Mouse (Mus musculus) MEL (cell line): ENCODE measurements around the gene Cenpt. TPM values are rescaled to one million over a fixed set of nuclear protein-coding genes. Genes with fewer than 3 reads are reported as not detected.

Experiments used
- DNase-seq: peaks from one replicate; pipeline ENCODE4 v3.0.0; 2011; ENCODE audit warnings: low read depth, low spot score
- H3K27ac ChIP-seq: 2 replicates; pipeline ENCODE4 v1.5.1; 2012; ENCODE audit warnings: low read depth, mild to moderate bottlenecking, control low read depth, low read length, moderate library complexity; ENCODE audit not compliant: control insufficient read depth
- H3K27me3 ChIP-seq, 2 experiments: fragments of 150-350 bp in 1 of 2; sonication (generic) in 1 of 2; 2 replicates each; pipeline ENCODE4 v1.6.1; 2012; ENCODE audit warnings: low read length in 2 of 2, mild to moderate bottlenecking in 2 of 2, improper control_type of control experiment in 1 of 2, moderate library complexity in 1 of 2; ENCODE audit not compliant: insufficient read depth in 2 of 2, control insufficient read depth in 1 of 2
- H3K36me3 ChIP-seq, 2 experiments: 2 replicates each; pipeline ENCODE4 v1.6.1; 2012 to 2014; ENCODE audit warnings: low read length in 2 of 2, improper control_type of control experiment in 1 of 2, inconsistent platforms in 1 of 2, mild to moderate bottlenecking in 1 of 2; ENCODE audit not compliant: insufficient read depth in 2 of 2, control insufficient read depth in 1 of 2
- H3K4me1 ChIP-seq, 2 experiments: fragments of 150-350 bp in 1 of 2; sonication (generic) in 1 of 2; 2 replicates each; pipeline ENCODE4 v1.6.1; 2012; ENCODE audit warnings: low read length in 2 of 2, improper control_type of control experiment in 1 of 2, mild to moderate bottlenecking in 1 of 2; ENCODE audit not compliant: insufficient read depth in 2 of 2, control insufficient read depth in 1 of 2
- H3K4me3 ChIP-seq, 2 experiments: fragments of 150-350 bp in 1 of 2; sonication (generic) in 1 of 2; 2 replicates each; pipeline ENCODE4 v1.5.1; 2012; ENCODE audit warnings: low read depth in 2 of 2, low read length in 2 of 2, mild to moderate bottlenecking in 2 of 2, moderate library complexity in 2 of 2, control low read depth in 1 of 2, improper control_type of control experiment in 1 of 2; ENCODE audit not compliant: control insufficient read depth in 1 of 2, insufficient read depth in 1 of 2
- H3K79me2 ChIP-seq: 2 replicates; pipeline ENCODE4 v1.6.1; 2012; ENCODE audit warnings: mild to moderate bottlenecking, low read length, moderate library complexity; ENCODE audit not compliant: control insufficient read depth, poor library complexity, insufficient read depth
- H3K9ac ChIP-seq: 2 replicates; pipeline ENCODE4 v1.6.1; 2012; ENCODE audit warnings: low read depth, mild to moderate bottlenecking, control low read depth, low read length, moderate library complexity; ENCODE audit not compliant: control insufficient read depth, poor library complexity, severe bottlenecking
- H3K9me3 ChIP-seq: fragments of 150-350 bp; sonication (generic); replicated peaks from 2 replicates; pipeline ENCODE4 v1.6.1; 2012; ENCODE audit warnings: mild to moderate bottlenecking, low read length, improper control_type of control experiment, moderate library complexity; ENCODE audit not compliant: insufficient read depth
- BHLHE40 ChIP-seq: IDR thresholded peaks from 2 replicates; pipeline ENCODE4 v1.6.1; 2012; ENCODE audit warnings: low read depth, mild to moderate bottlenecking, inconsistent platforms, low read length, improper control_type of control experiment, borderline replicate concordance
- CHD1 ChIP-seq: IDR thresholded peaks from 2 replicates; pipeline ENCODE4 v1.6.1; 2012; ENCODE audit warnings: low read depth, mild to moderate bottlenecking, inconsistent platforms, low read length, improper control_type of control experiment
- CHD2 ChIP-seq: IDR thresholded peaks from 2 replicates; pipeline ENCODE4 v1.6.1; 2011; ENCODE audit warnings: low read length, improper control_type of control experiment
- CTCF ChIP-seq, 3 experiments: IDR thresholded peaks in 2 of 3; conservative IDR thresholded peaks in 1 of 3; 2 replicates each; pipeline ENCODE4 v1.5.1; 2011 to 2012; ENCODE audit warnings: low read length in 3 of 3, low read depth in 2 of 3, mild to moderate bottlenecking in 2 of 3, improper control_type of control experiment in 1 of 3, inconsistent platforms in 1 of 3, mixed read lengths in 1 of 3, moderate library complexity in 1 of 3; ENCODE audit not compliant: control insufficient read depth in 1 of 3, insufficient read depth in 1 of 3, poor library complexity in 1 of 3, severe bottlenecking in 1 of 3
- E2F4 ChIP-seq: IDR thresholded peaks from 2 replicates; pipeline ENCODE4 v1.6.1; 2011; ENCODE audit warnings: low read depth, low read length, improper control_type of control experiment, borderline replicate concordance
- ELF1 ChIP-seq: IDR thresholded peaks from 2 replicates; pipeline ENCODE4 v1.6.1; 2014; ENCODE audit warnings: low read depth, mild to moderate bottlenecking, inconsistent platforms, low read length, improper control_type of control experiment, moderate library complexity
- EP300 ChIP-seq, 2 experiments: IDR thresholded peaks; 2 replicates each; pipeline ENCODE4 v1.6.1; 2011; ENCODE audit warnings: improper control_type of control experiment in 2 of 2, low read length in 2 of 2, low read depth in 1 of 2, mild to moderate bottlenecking in 1 of 2
- ETS1 ChIP-seq: IDR thresholded peaks from 2 replicates; pipeline ENCODE4 v1.6.1; 2012; ENCODE audit warnings: low read depth, mild to moderate bottlenecking, inconsistent platforms, low read length, improper control_type of control experiment, moderate library complexity
- GABPA ChIP-seq: IDR thresholded peaks from 2 replicates; pipeline ENCODE4 v1.6.1; 2012; ENCODE audit warnings: low read depth, mild to moderate bottlenecking, inconsistent platforms, low read length, improper control_type of control experiment, moderate library complexity
- GATA1 ChIP-seq: IDR thresholded peaks from 2 replicates; pipeline ENCODE4 v1.6.1; 2011; ENCODE audit warnings: low read depth, low read length, improper control_type of control experiment
- HCFC1 ChIP-seq: IDR thresholded peaks from 2 replicates; pipeline ENCODE4 v1.6.1; 2012; ENCODE audit warnings: low read depth, mild to moderate bottlenecking, inconsistent platforms, low read length, improper control_type of control experiment, moderate library complexity
- JUND ChIP-seq: IDR thresholded peaks from 2 replicates; pipeline ENCODE4 v1.6.1; 2011; ENCODE audit warnings: low read depth, mild to moderate bottlenecking, improper control_type of control experiment, low read length
- KAT2A ChIP-seq: conservative IDR thresholded peaks from 2 replicates; pipeline ENCODE4 v1.6.1; 2012; ENCODE audit warnings: low read depth, low read length, improper control_type of control experiment, inconsistent platforms
- MAFK ChIP-seq: IDR thresholded peaks from 2 replicates; pipeline ENCODE4 v1.6.1; 2011; ENCODE audit warnings: low read depth, mild to moderate bottlenecking, low read length, improper control_type of control experiment, borderline replicate concordance
- MAX ChIP-seq: IDR thresholded peaks from 2 replicates; pipeline ENCODE4 v1.6.1; 2011; ENCODE audit warnings: low read length, improper control_type of control experiment
- MAZ ChIP-seq: IDR thresholded peaks from 2 replicates; pipeline ENCODE4 v1.6.1; 2012; ENCODE audit warnings: low read depth, mild to moderate bottlenecking, inconsistent platforms, low read length, improper control_type of control experiment
- MYB ChIP-seq: IDR thresholded peaks from 2 replicates; pipeline ENCODE4 v1.6.1; 2011; ENCODE audit warnings: mild to moderate bottlenecking, low read depth, low read length, improper control_type of control experiment
- MYC ChIP-seq: IDR thresholded peaks from 2 replicates; pipeline ENCODE4 v1.6.1; 2011; ENCODE audit warnings: low read depth, mild to moderate bottlenecking, low read length, improper control_type of control experiment, moderate library complexity
- NELFE ChIP-seq: IDR thresholded peaks from 2 replicates; pipeline ENCODE4 v1.6.1; 2011; ENCODE audit warnings: low read depth, low read length, improper control_type of control experiment
- NRF1 ChIP-seq: IDR thresholded peaks from 2 replicates; pipeline ENCODE4 v1.6.1; 2014; ENCODE audit warnings: low read depth, mild to moderate bottlenecking, inconsistent platforms, low read length, improper control_type of control experiment, moderate library complexity; ENCODE audit not compliant: poor library complexity, insufficient read depth, severe bottlenecking
- POLR2A ChIP-seq, 2 experiments: IDR thresholded peaks; 2 replicates each; pipeline ENCODE4 v1.6.1; 2011 to 2012; ENCODE audit warnings: low read length in 2 of 2, mild to moderate bottlenecking in 2 of 2, control low read depth in 1 of 2, improper control_type of control experiment in 1 of 2, low read depth in 1 of 2, moderate library complexity in 1 of 2; ENCODE audit not compliant: control insufficient read depth in 1 of 2, insufficient read depth in 1 of 2, poor library complexity in 1 of 2
- POLR2AphosphoS2 ChIP-seq: IDR thresholded peaks from 2 replicates; pipeline ENCODE4 v1.6.1; 2011; ENCODE audit warnings: low read length, improper control_type of control experiment
- POLR2AphosphoS5 ChIP-seq: IDR thresholded peaks from 2 replicates; pipeline ENCODE4 v1.6.1; 2012; ENCODE audit warnings: low read depth, borderline replicate concordance, mild to moderate bottlenecking, inconsistent platforms, low read length, moderate library complexity, mixed read lengths
- RAD21 ChIP-seq: IDR thresholded peaks from 2 replicates; pipeline ENCODE4 v1.6.1; 2011; ENCODE audit warnings: mild to moderate bottlenecking, low read depth, low read length, improper control_type of control experiment
- RCOR1 ChIP-seq: IDR thresholded peaks from 2 replicates; pipeline ENCODE4 v1.6.1; 2012; ENCODE audit warnings: low read depth, mild to moderate bottlenecking, inconsistent platforms, low read length, improper control_type of control experiment
- SIN3A ChIP-seq: IDR thresholded peaks from 2 replicates; pipeline ENCODE4 v1.6.1; 2012; ENCODE audit warnings: low read length, improper control_type of control experiment, inconsistent platforms
- SMC3 ChIP-seq: IDR thresholded peaks from 2 replicates; pipeline ENCODE4 v1.6.1; 2011; ENCODE audit warnings: low read depth, low read length, improper control_type of control experiment
- TAL1 ChIP-seq: IDR thresholded peaks from 2 replicates; pipeline ENCODE4 v1.6.1; 2012; ENCODE audit warnings: mild to moderate bottlenecking, inconsistent platforms, low read length, moderate library complexity, mixed read lengths
- TBP ChIP-seq: IDR thresholded peaks from 2 replicates; pipeline ENCODE4 v1.8.0; 2011; ENCODE audit warnings: low read depth, low read length, improper control_type of control experiment
- TCF12 ChIP-seq: IDR thresholded peaks from 2 replicates; pipeline ENCODE4 v1.6.1; 2014; ENCODE audit warnings: low read depth, mild to moderate bottlenecking, inconsistent platforms, low read length, improper control_type of control experiment, moderate library complexity
- UBTF ChIP-seq: IDR thresholded peaks from 2 replicates; pipeline ENCODE4 v1.6.1; 2012; ENCODE audit warnings: low read depth, mild to moderate bottlenecking, inconsistent platforms, low read length, improper control_type of control experiment, moderate library complexity, borderline replicate concordance; ENCODE audit not compliant: insufficient read depth
- USF1 ChIP-seq: IDR thresholded peaks from 2 replicates; pipeline ENCODE4 v1.6.1; 2014; ENCODE audit warnings: low read depth, mild to moderate bottlenecking, inconsistent platforms, low read length, improper control_type of control experiment, moderate library complexity
- USF2 ChIP-seq, 2 experiments: IDR thresholded peaks; 2 replicates each; pipeline ENCODE4 v1.6.1; 2011 to 2012; ENCODE audit warnings: improper control_type of control experiment in 2 of 2, low read length in 2 of 2, borderline replicate concordance in 1 of 2, inconsistent platforms in 1 of 2, low read depth in 1 of 2, mild to moderate bottlenecking in 1 of 2; ENCODE audit not compliant: insufficient read depth in 1 of 2
- ZKSCAN1 ChIP-seq: IDR thresholded peaks from 2 replicates; pipeline ENCODE4 v1.6.1; 2012; ENCODE audit warnings: low read depth, mild to moderate bottlenecking, inconsistent platforms, low read length, improper control_type of control experiment, moderate library complexity
- ZMIZ1 ChIP-seq: IDR thresholded peaks from 2 replicates; pipeline ENCODE4 v1.6.1; 2012; ENCODE audit warnings: low read depth, mild to moderate bottlenecking, inconsistent platforms, low read length, improper control_type of control experiment, moderate library complexity
- ZNF384 ChIP-seq: IDR thresholded peaks from 2 replicates; pipeline ENCODE4 v1.6.1; 2012; ENCODE audit warnings: low read depth, mild to moderate bottlenecking, inconsistent platforms, low read length, improper control_type of control experiment
- polyA plus RNA-seq, 2 experiments: library from polyadenylated mRNA; stranded (reverse) in 1 of 2; unstranded in 1 of 2; fragments of >175 nt in 1 of 2; fragments of >200 nt in 1 of 2; gene quantifications; 2 replicates each; pipeline versions ENCODE4 v1.2.1 to v1.2.4; 2012; ENCODE audit warnings: low replicate concordance in 2 of 2, low read depth in 1 of 2; ENCODE audit not compliant: insufficient read length in 2 of 2, insufficient read depth in 1 of 2, missing spikeins in 1 of 2
- total RNA-seq: library from RNA; depleted of rRNA; stranded (reverse); fragments of 300-350 nt; gene quantifications from 2 replicates; pipeline ENCODE4 v1.2.3, GENCODE M21; 2012

The Cenpt gene
- total and polyA plus RNA-seq, 3 experiments, result 14.2 to 26.5 TPM; not detected in 1

- Histone ChIP-seq H3K27me3 (no peaks in the 10 kb centered on the region), H3K36me3 (peaks cover 11 to 20% of the 10 kb centered on the region in 2 experiments), H3K4me1 (peaks cover 2 to 11% of the 10 kb centered on the region in 2 experiments; a peak in 1 of 4 replicates), H3K79me2 (peaks cover 61% of the 10 kb centered on the region), H3K27ac (no peak overlapping the region), H3K4me3 (no peak overlapping the region), H3K9ac (no peak overlapping the region), H3K9me3 (no peaks in the 10 kb centered on the region)
- peak; percentile 63 for DNase-seq
- TF ChIP-seq POLR2AphosphoS2 (no peak), POLR2A (IDR thresholded peaks at IDR 0.05; ENCODE audit: control insufficient read depth in 1 of 2, insufficient read depth in 1 of 2, low read depth in 1 of 2, low read length in 2 of 2, poor library complexity in 1 of 2) (no peak; a peak in 1 of 4 replicates), TCF12 (0 out of 2 replicates have a peak, but pooled peaks have one; percentile 14), SMC3 (peak; percentile 47), TBP (no peak), NELFE (no peak), BHLHE40 (no peak), GATA1 (0 out of 2 replicates have a peak, but pooled peaks have one; percentile 12), USF1 (no peak), KAT2A (no peak), UBTF (no peak), ZNF384 (no peak), USF2 (IDR thresholded peaks at IDR 0.05; ENCODE audit: borderline replicate concordance in 1 of 2, insufficient read depth in 1 of 2, low read depth in 1 of 2, low read length in 2 of 2) (no peak), RCOR1 (no peak), ZKSCAN1 (no peak), EP300 (IDR thresholded peaks at IDR 0.05; ENCODE audit: low read depth in 1 of 2, low read length in 2 of 2) (0 out of 4 replicates have a peak, but pooled peaks of 1 of the 2 experiments have one; percentile 8), MAZ (no peak), NRF1 (no peak), ETS1 (peak; percentile 68; the same call in 1 of the 2 replicates), MAFK (no peak), HCFC1 (no peak), MAX (peak; percentile 47; the same call in 1 of the 2 replicates), MYC (peak; percentile 49; the same call in 1 of the 2 replicates), CTCF (IDR thresholded peaks at IDR 0.05 in 2 of 3, conservative IDR thresholded peaks at IDR 0.05 in 1 of 3; ENCODE audit: control insufficient read depth in 1 of 3, insufficient read depth in 1 of 3, low read depth in 2 of 3, low read length in 3 of 3, poor library complexity in 1 of 3, severe bottlenecking in 1 of 3) (peak; percentile 29 to 68 (median 51); a peak in 5 of 6 replicates), SIN3A (no peak), ELF1 (no peak), JUND (no peak), ZMIZ1 (no peak), GABPA (no peak), MYB (no peak), TAL1 (peak; percentile 47), E2F4 (no peak), CHD1 (no peak), CHD2 (no peak), RAD21 (no peak), POLR2AphosphoS5 (no peak)
Observed at GRCm38 (mm10) chr8:105866364-105867029, 13.4 kb upstream of the Cenpt start.
